Mouse (Mus musculus) heart, embryonic 14.5 days (tissue): ENCODE measurements around the gene Cmss1. TPM values are rescaled to one million over a fixed set of nuclear protein-coding genes. Genes with fewer than 3 reads are reported as not detected.

Experiments
- ATAC-seq: fragments of 200-750 bp; cut with Nextera tagmentation; 2 replicates; pipeline ENCODE4 v1.8.0; 2017; ENCODE audit warnings: low read depth, moderate TSS enrichment; ENCODE audit not compliant: insufficient number of reproducible peaks, insufficient read depth, low FRiP score
- H3K27ac ChIP-seq, 2 experiments: fragments of 200-500 bp in 1 of 2; fragments of 300-500 bp in 1 of 2; sonication (generic) in 1 of 2; replicated peaks in 1 of 2; 2 replicates each; pipeline ENCODE4 v1.5.1; 2012 to 2014; ENCODE audit warnings: low read depth in 2 of 2, low read length in 2 of 2, control low read depth in 1 of 2, mild to moderate bottlenecking in 1 of 2, mixed read lengths in 1 of 2; ENCODE audit not compliant: control insufficient read depth in 1 of 2, insufficient read depth in 1 of 2
- H3K27me3 ChIP-seq: fragments of 300-500 bp; sonication (generic); 2 replicates; pipeline ENCODE4 v1.6.1; 2014; ENCODE audit warnings: mild to moderate bottlenecking, low read length, control low read depth; ENCODE audit not compliant: control insufficient read depth, insufficient read depth
- H3K36me3 ChIP-seq: fragments of 300-500 bp; sonication (generic); 2 replicates; pipeline ENCODE4 v1.6.1; 2014; ENCODE audit warnings: mild to moderate bottlenecking, control low read depth, low read length, mixed read lengths; ENCODE audit not compliant: control insufficient read depth, insufficient read depth
- H3K4me1 ChIP-seq, 2 experiments: fragments of 200-500 bp in 1 of 2; fragments of 300-500 bp in 1 of 2; sonication (generic) in 1 of 2; 2 replicates each; pipeline ENCODE4 v1.6.1; 2012 to 2014; ENCODE audit warnings: low read length in 2 of 2, control low read depth in 1 of 2, mixed read lengths in 1 of 2; ENCODE audit not compliant: control insufficient read depth in 2 of 2, insufficient read depth in 2 of 2
- H3K4me2 ChIP-seq: fragments of 300-500 bp; sonication (generic); 2 replicates; pipeline ENCODE4 v1.6.1; 2014; ENCODE audit warnings: mild to moderate bottlenecking, low read length
- H3K4me3 ChIP-seq, 2 experiments: fragments of 200-500 bp in 1 of 2; fragments of 300-500 bp in 1 of 2; sonication (generic) in 1 of 2; 2 replicates each; pipeline ENCODE4 v1.5.1; 2012 to 2014; ENCODE audit warnings: low read length in 2 of 2, mild to moderate bottlenecking in 2 of 2, control low read depth in 1 of 2, low read depth in 1 of 2, moderate library complexity in 1 of 2; ENCODE audit not compliant: control insufficient read depth in 1 of 2, insufficient read depth in 1 of 2
- H3K9ac ChIP-seq: fragments of 300-500 bp; sonication (generic); 2 replicates; pipeline ENCODE4 v1.6.1; 2014; ENCODE audit warnings: mild to moderate bottlenecking, low read length
- H3K9me3 ChIP-seq: fragments of 300-500 bp; sonication (generic); 2 replicates; pipeline ENCODE4 v1.6.1; 2016; ENCODE audit warnings: low read length, control low read depth; ENCODE audit not compliant: control insufficient read depth
- WGBS: fragments of 180-500 bp; shearing (Covaris S2); extraction: QIAGEN DNeasy Blood & Tissue Kit; methylation state at CpG from one replicate; pipeline ENCODE4 v1.1.7; 2014; 5-methylcytosine and 5-hydroxymethylcytosine counted together
- polyA plus RNA-seq: library from polyadenylated mRNA; unstranded; fragments of >200 nt; fragmentation: Nextera tagmentation; extraction: Ambion mirVana; gene quantifications from 2 replicates; pipeline ENCODE4 v1.2.1, GENCODE M21; 2014

Cmss1 gene
- polyA plus RNA-seq, 1 experiment from 2014 or later, result 35.1 TPM

DNA sequence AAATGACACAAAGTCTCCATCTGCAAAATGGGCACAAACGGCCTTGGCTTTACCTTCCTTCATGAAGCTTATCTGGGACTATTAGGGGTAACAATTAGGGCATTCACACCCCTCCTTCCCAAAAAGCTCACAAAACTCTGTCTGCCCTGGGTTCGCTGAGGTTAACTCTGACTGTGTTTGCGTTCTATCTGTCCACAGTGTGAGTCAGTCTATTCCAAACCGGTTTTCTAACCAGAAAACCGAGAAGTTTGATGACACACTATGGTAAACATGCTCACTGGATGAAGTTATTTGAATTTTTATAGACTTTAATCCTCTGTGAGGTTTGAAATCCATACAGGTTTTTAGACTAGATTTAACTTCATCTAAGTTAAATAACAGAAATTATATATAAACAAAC, 81.6 kb downstream of the Cmss1 start:
- Histone ChIP-seq H3K9me3 (no peaks in the 10 kb centered on the region), H3K27ac (no peak overlapping the region; a peak in 1 of 4 replicates), H3K4me1 (peaks cover 7 to 31% of the 10 kb centered on the region in 2 experiments), H3K9ac (no peak overlapping the region), H3K27me3 (no peaks in the 10 kb centered on the region), H3K36me3 (no peaks in the 10 kb centered on the region), H3K4me3 (no peak overlapping the region), H3K4me2 (no peak overlapping the region)
- ATAC-seq, result no peak
- 83% methylated on average over 5 of the region's 5 CpGs for WGBS

DNA sequence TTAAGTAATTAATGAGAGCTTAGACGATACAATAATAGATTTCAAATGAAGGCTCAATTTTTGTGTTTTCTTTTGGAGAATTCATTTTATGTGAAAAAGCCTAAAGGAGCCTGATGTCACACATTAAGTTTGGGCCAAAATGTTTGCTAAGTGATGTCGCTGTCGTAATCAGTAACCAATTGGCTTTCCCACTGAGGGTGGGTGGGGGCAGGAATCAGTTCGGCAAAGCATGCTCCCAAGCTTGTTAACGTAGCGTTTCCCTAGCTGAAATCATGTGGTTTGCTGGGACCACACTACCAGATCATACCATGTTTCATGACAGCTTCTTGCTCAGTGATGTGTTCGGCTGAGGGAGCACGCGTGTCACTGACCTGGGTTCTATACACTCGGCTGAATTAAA, 91.0 kb downstream of the Cmss1 start:
- ATAC-seq, result no peak
- no peaks in the 10 kb centered on the region for H3K36me3 ChIP-seq
- H3K4me1 ChIP-seq, result peaks cover 0 to 5% of the 10 kb centered on the region in 2 experiments; a peak in 2 of 4 replicates
- peak overlapping the region in 1 of 2 experiments; percentile 50; a peak in 3 of 4 replicates for H3K27ac ChIP-seq
- H3K27me3 ChIP-seq, result no peaks in the 10 kb centered on the region
- no peak overlapping the region for H3K4me2 ChIP-seq
- WGBS, result 75% methylated on average over 10 of the region's 10 CpGs
- H3K4me3 ChIP-seq, result no peak overlapping the region
- no peaks in the 10 kb centered on the region for H3K9me3 ChIP-seq
- no peak overlapping the region for H3K9ac ChIP-seq

DNA sequence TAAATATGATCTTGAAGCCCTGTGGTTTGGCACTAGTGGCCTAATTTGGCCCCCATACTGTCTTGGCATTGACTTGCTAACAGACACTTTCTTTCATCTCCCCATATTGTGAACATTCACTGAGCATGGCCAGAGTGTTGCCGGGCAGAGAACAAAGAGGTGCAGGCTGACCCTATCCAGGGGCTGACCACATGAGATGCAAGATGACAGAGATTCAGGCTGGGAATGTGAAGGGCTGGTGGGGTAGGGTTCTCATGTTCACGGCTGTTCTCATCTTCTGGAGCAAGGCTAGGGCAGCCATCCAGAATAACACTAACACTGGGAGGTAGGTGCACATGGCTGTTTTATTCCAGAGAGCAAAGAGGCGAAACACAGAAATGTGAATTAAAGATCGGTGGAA, 92.3 kb downstream of the Cmss1 start:
- peaks cover 0 to 5% of the 10 kb centered on the region in 2 experiments; a peak in 2 of 4 replicates for H3K4me1 ChIP-seq
- H3K9me3 ChIP-seq, result no peaks in the 10 kb centered on the region
- WGBS, result 65% methylated on average over 4 of the region's 4 CpGs
- H3K36me3 ChIP-seq, result no peaks in the 10 kb centered on the region
- no peaks in the 10 kb centered on the region for H3K27me3 ChIP-seq
- no peak overlapping the region for H3K27ac ChIP-seq
- no peak overlapping the region for H3K4me2 ChIP-seq
- H3K4me3 ChIP-seq, result no peak overlapping the region
- no peak overlapping the region for H3K9ac ChIP-seq
- no peak for ATAC-seq

DNA sequence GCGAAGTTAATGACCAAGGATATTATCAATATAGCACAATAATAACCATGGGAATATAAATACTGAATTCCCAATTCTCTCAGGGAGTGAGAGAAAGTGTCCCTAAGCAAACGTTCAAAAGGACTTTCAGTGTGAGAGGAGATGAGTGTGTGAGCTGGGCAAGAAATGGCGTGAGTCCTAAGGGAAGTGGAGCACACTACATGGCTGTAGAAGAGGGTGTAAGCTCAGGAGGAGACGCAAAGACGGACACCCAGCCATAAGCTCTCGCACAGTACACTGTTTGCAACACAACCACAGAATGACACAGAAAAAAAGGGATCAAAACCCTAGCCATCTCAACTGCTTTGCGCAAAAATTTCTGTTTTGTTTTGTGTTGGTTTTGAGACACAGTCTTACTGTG, 93.1 kb downstream of the Cmss1 start:
- no peaks in the 10 kb centered on the region for H3K27me3 ChIP-seq
- no peak for ATAC-seq
- no peaks in the 10 kb centered on the region for H3K36me3 ChIP-seq
- no peak overlapping the region for H3K9ac ChIP-seq
- H3K4me3 ChIP-seq, result no peak overlapping the region
- no peaks in the 10 kb centered on the region for H3K9me3 ChIP-seq
- no peak overlapping the region for H3K4me2 ChIP-seq
- no peak overlapping the region for H3K27ac ChIP-seq
- peaks cover 0 to 5% of the 10 kb centered on the region in 2 experiments; a peak in 2 of 4 replicates for H3K4me1 ChIP-seq
- 89% methylated on average over 7 of the region's 7 CpGs for WGBS

DNA sequence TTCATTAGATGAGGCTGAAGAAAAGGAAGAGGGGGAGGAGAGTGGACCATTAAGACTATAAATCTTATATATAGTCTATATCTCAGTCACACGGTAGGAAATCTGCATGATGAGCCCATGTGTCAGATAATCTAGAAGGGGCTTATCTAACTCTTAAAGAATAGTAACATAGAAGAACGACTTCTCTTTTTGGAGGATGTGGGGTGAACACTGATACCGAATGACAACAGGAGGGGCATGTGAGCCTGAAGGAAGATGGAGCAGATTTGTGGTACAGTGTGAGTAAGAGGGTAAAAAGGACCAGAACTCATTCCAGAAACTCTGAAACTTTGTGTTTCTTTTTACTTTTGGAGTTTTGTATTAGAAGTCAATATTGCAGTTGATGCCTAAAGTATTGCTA, 97.6 kb downstream of the Cmss1 start:
- WGBS, result 58% methylated on average over 3 of the region's 3 CpGs
- Histone ChIP-seq H3K36me3 (no peaks in the 10 kb centered on the region), H3K4me3 (no peak overlapping the region), H3K4me2 (no peak overlapping the region), H3K4me1 (no peaks in the 10 kb centered on the region), H3K27ac (no peak overlapping the region), H3K9me3 (no peaks in the 10 kb centered on the region), H3K9ac (no peak overlapping the region), H3K27me3 (no peaks in the 10 kb centered on the region)
- ATAC-seq, result no peak

DNA sequence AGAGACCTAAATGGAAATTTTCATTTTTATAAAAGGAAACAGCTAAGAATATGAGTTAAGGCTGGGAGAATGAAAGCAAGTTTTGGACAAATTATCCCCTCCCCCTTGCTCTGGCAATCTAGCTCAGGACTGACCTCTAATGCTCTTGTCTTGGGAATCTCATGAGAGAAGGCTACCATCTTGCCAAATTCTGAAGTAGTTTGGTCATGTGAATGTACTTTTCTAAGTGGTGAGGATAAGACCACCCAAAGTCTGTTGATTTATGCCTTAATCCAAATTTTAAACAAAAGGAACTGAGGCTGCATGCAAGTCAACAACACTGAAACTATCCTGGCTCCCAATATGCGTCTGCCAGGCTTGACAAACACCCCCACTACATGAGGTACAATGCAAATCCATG, 98.3 kb downstream of the Cmss1 start:
- 93% methylated on average over 1 of the region's 1 CpGs for whole genome bisulfite sequencing

DNA sequence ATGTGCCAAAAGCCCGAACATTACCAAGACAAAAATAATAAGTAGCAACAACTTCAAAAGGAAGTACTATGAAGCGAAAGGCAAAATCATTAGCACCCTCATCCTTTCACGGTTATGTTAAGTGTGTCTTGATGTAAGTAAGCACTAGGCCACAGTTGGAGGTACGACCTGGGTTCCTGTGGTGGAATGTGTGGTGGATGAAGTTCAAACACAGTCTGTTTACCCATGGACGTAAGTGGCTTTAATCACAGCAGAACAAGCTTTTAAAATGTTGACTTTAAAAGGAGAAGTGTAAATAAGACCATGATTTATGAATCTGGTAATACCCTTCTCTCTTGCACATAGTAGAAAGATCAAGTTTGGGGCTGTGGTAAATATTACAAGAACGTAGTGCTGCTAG, 100.5 kb downstream of the Cmss1 start:
- H3K27me3 ChIP-seq, result no peaks in the 10 kb centered on the region
- 87% methylated on average over 6 of the region's 6 CpGs for WGBS
- H3K4me3 ChIP-seq, result no peak overlapping the region
- H3K4me2 ChIP-seq, result no peak overlapping the region
- H3K9ac ChIP-seq, result no peak overlapping the region
- no peaks in the 10 kb centered on the region for H3K9me3 ChIP-seq
- H3K4me1 ChIP-seq, result no peaks in the 10 kb centered on the region
- H3K36me3 ChIP-seq, result no peaks in the 10 kb centered on the region
- ATAC-seq, result no peak
- H3K27ac ChIP-seq, result no peak overlapping the region

More for the DNA sequence above, 98.3 kb downstream of the Cmss1 start:
- Histone ChIP-seq H3K27ac (no peak overlapping the region), H3K36me3 (no peaks in the 10 kb centered on the region), H3K9ac (no peak overlapping the region), H3K4me3 (no peak overlapping the region), H3K4me1 (no peaks in the 10 kb centered on the region), H3K9me3 (no peaks in the 10 kb centered on the region), H3K4me2 (no peak overlapping the region), H3K27me3 (no peaks in the 10 kb centered on the region)
- no peak for ATAC-seq

DNA sequence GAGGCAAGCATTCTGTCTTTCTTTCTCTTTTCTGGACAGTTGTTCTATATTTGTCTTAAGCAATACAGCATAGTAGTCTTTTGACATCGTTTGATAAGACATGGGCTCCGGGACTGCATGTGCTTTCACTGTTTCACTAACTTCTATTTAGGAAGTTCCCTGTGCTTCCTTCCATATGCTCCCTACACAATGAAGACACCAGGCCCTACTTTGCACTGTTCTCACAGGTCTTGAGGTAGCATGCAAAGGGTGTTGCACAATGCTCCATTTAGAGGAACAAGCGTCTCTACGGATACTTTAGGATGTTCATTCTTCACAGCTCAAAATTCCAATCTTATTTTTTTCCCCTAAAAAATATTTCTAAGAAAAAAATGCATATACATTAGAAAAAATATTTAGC, 101.9 kb downstream of the Cmss1 start:
- Histone ChIP-seq H3K4me1 (0 out of 4 replicates have a peak, but pooled peaks cover 0 to 5% of the 10 kb centered on the region in 2 experiments), H3K4me2 (no peak overlapping the region), H3K36me3 (no peaks in the 10 kb centered on the region), H3K4me3 (no peak overlapping the region), H3K27ac (no peak overlapping the region), H3K9ac (no peak overlapping the region), H3K9me3 (no peaks in the 10 kb centered on the region), H3K27me3 (no peaks in the 10 kb centered on the region)
- ATAC-seq, result no peak
- 64% methylated on average over 4 of the region's 4 CpGs for WGBS
